Mouse (Mus musculus) induced T-regulatory cell, adult 2 months (primary cell): ENCODE data around the gene Cadm2.

Experiments used
- DNase-seq: peaks from one replicate; pipeline ENCODE4 v3.0.0-alpha.2; 2012; ENCODE audit warnings: low read depth

Cadm2 gene

GRCm38 (mm10) chr16:67124811-67125210, 495.9 kb downstream of the Cadm2 start:
- DNase-seq, result no peak

- DNase-seq, result no peak
Measured at GRCm38 (mm10) chr16:67122532-67122931, 498.2 kb downstream of the Cadm2 start.

GRCm38 (mm10) chr16:67121781-67122180, 498.9 kb downstream of the Cadm2 start:
- no peak for DNase-seq

- no peak for DNase-seq
Measured at GRCm38 (mm10) chr16:67106478-67107061, 514.1 kb downstream of the Cadm2 start.

GRCm38 (mm10) chr16:67096706-67097105, 524.0 kb downstream of the Cadm2 start:
- DNase-seq, result no peak

GRCm38 (mm10) chr16:67095916-67096315, 524.8 kb downstream of the Cadm2 start:
- no peak for DNase-seq

GRCm38 (mm10) chr16:67089747-67090146, 531.0 kb downstream of the Cadm2 start:
- no peak for DNase-seq

GRCm38 (mm10) chr16:67079318-67079717, 541.4 kb downstream of the Cadm2 start:
- DNase-seq, result no peak

GRCm38 (mm10) chr16:67076169-67076895, 544.4 kb downstream of the Cadm2 start:
- DNase-seq, result no peak

- no peak for DNase-seq
Measured at GRCm38 (mm10) chr16:67068461-67068860, 552.2 kb downstream of the Cadm2 start.

- DNase-seq, result no peak
Measured at GRCm38 (mm10) chr16:67030918-67031317, 589.8 kb downstream of the Cadm2 start.

- no peak for DNase-seq
Measured at GRCm38 (mm10) chr16:67019856-67020255, 600.9 kb downstream of the Cadm2 start.

- DNase-seq, result no peak
Measured at GRCm38 (mm10) chr16:67017710-67018109, 603.0 kb downstream of the Cadm2 start.

GRCm38 (mm10) chr16:67003161-67003560, 617.5 kb downstream of the Cadm2 start:
- DNase-seq, result no peak

GRCm38 (mm10) chr16:67001707-67002106, 619.0 kb downstream of the Cadm2 start:
- no peak for DNase-seq

GRCm38 (mm10) chr16:66997461-66997860, 623.2 kb downstream of the Cadm2 start:
- DNase-seq, result no peak

- no peak for DNase-seq
Measured at GRCm38 (mm10) chr16:66987741-66988140, 633.0 kb downstream of the Cadm2 start.

- DNase-seq, result no peak
Measured at GRCm38 (mm10) chr16:66986879-66987278, 633.8 kb downstream of the Cadm2 start.

GRCm38 (mm10) chr16:66970912-66971311, 649.8 kb downstream of the Cadm2 start:
- no peak for DNase-seq

GRCm38 (mm10) chr16:66969520-66970144, 651.1 kb downstream of the Cadm2 start:
- no peak for DNase-seq

- DNase-seq, result no peak
Measured at GRCm38 (mm10) chr16:66968336-66968735, 652.4 kb downstream of the Cadm2 start.

GRCm38 (mm10) chr16:66967686-66968085, 653.0 kb downstream of the Cadm2 start:
- DNase-seq, result no peak

GRCm38 (mm10) chr16:66959146-66959545, 661.6 kb downstream of the Cadm2 start:
- no peak for DNase-seq
